Mouse (Mus musculus): ENCODE results near the gene Cacna2d3.

Cacna2d3 gene

DNA sequence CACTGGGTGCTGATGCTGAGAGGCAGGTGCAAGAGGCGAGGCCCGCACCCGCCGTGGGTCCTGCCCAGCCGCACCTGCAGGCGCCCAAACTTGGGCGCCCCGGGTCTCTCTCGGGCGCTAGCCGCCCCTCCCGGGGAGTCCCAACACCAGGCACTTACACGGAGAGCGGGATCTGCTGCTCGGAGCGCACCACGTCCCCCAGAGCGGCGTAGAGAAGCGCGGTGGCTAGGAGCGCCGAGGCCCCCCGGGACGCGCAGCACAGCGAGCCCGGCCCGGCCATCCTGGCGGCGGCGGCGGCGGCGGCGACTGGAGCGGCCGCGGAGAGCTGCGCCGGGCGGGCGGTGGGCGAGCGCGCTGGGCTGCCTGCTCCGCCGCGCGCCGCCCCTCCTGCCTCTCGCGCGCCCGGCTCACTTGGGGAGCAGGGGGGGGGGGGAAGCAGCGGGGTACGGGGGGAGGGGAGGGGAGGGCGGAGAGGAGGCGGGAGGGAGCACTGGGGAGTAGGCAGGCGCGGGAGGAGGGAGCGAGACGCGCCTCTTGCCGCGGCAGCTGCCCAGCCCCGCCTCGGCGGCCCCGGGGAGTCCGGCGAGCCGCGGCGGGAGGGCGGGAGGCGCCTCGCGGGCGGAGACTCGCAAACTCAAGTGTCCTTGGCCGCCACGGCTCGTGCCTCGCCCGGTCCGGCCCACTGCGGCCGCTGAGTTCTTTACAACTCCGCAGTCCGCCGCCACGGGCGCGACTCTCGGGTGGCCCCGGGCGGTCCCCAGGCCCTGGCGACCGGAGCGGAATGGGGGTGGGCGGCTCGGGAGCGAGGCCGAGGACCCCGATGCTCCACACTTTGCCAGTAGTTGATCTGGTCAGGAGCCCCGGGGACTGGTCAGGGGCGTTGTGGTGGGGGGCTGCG is at the start of gene Cacna2d3:
Gene Cacna2d3 (minus strand): TSS at position 377 of the 898 bp plus-strand sequence.
- in situ Hi-C loops (cut with MboI; ENCODE audit: unreplicated experiment in 2 of 2): no loop called here

DNA sequence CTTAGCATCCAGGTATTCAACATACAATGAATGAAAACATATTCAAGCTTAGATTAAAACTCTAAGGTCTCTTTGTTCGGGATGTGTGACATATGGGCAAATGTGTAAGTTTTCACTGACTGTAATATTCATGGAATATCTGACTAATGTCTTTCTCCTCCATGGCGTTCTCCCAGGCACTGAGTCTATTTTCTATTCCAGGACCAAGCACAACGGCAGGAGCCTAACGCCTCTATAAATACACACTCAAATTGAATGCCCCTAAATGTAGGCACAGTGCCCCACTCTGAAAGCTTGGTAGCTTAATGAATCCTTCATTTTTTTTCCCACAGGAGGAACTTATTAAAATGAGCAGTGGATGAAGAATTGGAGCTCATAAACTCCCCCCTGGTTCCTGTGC is 47.8 kb upstream of the Cacna2d3 start:
- in situ Hi-C loops (cut with MboI; ENCODE audit: unreplicated experiment in 2 of 2): no loop called here

DNA sequence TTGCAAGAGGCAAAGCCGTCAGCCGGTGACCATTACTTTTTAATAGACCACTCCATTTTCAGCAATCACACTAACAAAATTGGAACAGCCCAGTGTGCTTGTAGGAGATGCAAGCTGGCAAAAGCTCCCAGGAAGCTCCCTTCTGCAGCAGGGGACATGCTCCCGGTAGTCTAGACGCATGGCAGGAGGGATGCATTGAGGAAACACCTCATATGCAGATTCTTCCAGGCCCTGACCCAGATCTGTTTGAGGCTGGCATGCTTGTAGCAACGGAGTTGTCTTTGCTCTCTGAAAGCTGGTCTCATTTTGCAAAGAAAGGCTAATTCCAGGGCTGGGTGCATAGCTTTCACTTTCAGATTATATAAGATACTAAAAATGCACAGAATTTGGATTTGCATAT is 31.2 kb upstream of the Cacna2d3 start:
- in situ Hi-C loops (cut with MboI; ENCODE audit: unreplicated experiment in 2 of 2): no loop called here

DNA sequence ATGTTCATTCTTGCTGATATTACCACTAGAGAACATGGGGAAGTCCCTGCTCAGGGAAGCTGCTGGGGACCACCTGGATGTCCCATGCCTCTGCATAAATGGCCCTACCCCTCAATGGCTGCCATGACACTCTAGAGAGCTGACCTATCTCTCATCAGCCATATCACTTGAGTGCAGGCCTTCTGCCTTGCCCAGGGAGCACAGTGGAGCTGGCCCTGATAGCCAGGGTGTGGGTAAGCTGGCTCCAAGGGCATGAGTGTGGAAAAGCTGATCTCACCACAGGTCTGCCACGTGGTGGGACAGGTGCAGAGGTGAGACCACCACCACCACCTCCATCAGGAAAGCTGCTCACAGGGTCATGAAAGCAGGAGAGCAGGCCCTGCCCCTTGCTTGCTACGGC is 17.1 kb upstream of the Cacna2d3 start:
- in situ Hi-C loops (cut with MboI; ENCODE audit: unreplicated experiment in 2 of 2): no loop called here

DNA sequence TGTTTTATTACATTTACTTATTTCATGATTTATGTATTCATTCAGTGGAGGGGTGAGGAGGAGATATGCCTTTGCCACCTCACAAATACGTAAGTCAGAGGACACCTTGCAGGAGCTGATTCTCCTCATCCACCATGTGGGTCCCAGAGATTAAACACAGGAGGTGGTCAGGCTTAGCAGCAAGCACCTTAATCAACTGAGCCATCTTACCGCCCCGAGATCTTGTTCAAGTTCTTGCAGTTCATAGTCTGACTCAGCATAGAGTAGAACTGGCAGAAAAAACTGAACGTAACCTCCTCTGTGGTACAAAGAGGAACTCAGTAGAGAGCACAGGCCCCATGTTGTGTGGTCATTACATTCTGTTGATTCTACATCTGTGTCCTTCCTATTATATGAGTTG is 8.6 kb upstream of the Cacna2d3 start:
- in situ Hi-C loops (cut with MboI; ENCODE audit: unreplicated experiment in 2 of 2): no loop called here

DNA sequence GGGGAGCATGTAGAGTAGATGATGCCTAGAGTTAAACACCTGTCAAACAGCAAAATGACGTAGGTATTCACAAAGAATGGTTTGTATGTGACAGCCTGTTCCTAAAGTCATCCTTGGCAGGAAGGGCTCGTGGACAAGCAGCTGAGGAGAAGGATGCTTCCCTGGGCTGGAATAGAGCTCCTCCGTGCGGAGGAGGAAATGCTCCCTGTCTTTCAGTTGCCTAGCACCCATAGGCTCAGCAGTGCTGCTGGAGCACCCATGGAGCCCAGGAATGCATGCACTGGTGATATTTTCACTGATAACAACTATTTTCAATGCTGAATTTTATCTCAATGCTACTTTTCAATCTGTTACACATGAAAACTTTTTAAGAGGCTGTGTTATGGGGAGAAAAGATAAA is 7.3 kb upstream of the Cacna2d3 start:
- in situ Hi-C loops (cut with MboI; ENCODE audit: unreplicated experiment in 2 of 2): no loop called here

DNA sequence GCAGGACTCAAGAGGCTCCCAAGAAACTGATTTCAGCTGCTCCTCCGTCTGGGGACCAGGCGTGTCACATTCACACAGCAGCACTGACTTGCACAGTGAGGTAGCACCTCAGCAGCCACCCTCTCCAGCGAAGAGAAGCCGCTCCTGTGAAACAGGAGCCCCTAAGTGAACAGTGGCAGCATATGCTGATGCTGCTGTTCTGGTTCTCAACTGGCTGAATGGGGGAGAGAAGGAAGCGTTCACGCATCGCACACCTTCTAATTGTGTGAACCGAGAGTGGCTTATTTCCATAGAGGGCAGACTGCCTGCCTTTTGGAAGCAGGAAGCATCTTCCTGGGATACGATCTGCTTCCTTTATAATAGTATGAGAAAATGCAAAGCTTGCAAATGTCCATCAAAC is 5.9 kb upstream of the Cacna2d3 start:
- in situ Hi-C loops (cut with MboI; ENCODE audit: unreplicated experiment in 2 of 2): no loop called here

DNA sequence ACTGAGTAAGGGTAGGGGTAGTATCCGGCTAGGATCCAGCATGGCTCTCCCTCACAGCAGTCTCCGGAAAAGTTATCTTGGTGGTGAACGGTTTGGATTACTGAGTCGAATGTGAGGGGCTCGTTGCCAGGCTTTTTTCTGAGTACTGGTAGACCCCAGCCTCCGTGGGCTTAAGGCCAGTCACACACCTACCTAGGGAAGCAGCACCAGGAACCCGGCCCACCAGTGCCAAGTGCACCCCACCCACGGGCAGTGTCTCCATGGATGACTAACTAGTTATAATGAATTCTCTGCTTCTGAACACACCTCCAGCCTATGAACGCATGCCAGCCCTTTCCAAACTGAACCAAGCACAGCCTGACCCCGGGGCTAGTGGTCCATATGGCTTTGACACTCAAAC is 1.6 kb upstream of the Cacna2d3 start:
- in situ Hi-C loops (cut with MboI; ENCODE audit: unreplicated experiment in 2 of 2): no loop called here

DNA sequence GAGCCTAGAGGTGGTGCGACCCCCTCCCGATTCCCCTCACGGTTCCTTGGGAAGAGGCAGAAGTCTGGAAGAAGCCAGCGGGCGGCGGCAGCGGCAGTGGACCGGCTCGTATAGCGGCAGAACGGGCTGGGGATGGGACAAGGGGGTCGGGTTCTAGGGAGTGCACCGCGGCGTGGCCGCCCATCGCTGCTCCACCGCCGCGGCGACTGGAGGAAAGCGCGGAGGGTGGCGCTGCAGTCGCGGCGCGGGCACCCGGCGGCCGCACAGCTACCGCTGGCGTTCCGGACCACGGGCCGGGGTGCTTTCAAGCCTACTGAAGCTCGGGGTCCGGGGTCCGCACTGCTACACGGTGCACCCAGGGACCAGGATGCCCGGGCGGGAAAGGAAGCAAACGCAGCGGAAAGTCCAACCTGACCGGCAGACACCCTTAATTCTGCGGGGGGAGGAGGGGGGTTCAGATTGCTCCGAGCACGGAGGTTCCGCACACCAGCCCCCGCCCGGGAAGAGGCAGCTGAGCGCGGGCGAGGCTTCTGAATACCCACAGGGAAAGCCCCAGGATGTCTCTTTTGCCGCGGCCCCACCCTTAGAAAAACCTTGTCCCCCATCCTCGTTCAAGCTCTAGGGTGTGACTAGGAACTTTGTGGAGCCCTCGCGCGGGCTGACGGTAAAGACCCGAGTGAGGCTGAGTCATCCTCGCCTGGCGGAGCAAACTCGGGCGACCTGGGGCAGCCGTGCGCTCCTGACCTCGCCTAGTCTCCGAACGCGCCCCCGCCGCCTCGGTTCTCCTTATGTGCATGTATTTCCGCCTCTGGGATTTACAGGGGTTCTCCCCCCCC is 940 bp upstream of the Cacna2d3 start:
- in situ Hi-C loops (cut with MboI; ENCODE audit: unreplicated experiment in 2 of 2): no loop called here

DNA sequence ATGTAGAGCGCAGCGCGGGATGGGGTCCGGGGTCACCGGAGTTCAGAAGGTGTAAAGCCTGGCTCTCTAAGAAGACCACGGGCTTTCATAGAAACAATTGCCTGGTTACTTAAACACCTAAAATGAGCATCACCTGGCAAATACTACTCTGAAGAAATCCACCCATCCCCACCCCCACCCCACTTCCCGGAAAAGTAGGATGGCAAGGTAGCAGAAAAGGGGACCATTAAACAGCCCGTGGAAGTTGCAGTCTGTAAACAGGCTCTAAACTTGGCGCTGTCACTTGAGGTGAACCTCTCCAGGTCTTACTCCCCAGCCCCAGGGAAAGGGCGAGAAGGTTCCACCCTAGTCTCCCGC is 555 bp downstream of the Cacna2d3 start:
- in situ Hi-C loops (cut with MboI; ENCODE audit: unreplicated experiment in 2 of 2): no loop called here

DNA sequence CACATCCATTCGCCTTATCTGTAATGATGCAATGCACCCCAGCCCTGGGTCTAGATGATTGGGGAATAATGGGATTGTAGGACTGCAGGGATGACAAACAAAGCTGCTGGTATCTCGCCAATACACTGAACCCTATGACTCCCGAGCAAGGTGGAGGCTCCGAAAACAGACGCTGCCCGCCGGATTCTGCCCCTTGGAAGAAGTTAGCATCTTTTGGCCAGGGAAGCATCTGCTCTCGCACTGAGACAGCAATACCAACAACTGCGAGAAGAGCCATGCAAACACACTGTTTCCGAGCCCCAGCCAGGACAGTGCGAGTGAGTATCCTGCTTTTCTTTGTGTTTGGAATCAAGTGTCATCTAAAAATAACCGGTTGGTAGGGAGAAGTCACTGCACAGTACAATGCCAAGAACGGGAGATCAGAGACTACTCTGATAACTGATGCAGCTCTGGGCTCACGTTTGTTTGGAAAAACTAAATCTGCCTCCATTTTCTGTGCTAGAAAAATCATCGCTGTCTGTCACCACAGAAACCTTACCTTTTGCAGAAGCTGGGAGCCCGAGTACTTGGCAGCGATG is 1.2 kb downstream of the Cacna2d3 start:
- in situ Hi-C loops (cut with MboI; ENCODE audit: unreplicated experiment in 2 of 2): no loop called here

DNA sequence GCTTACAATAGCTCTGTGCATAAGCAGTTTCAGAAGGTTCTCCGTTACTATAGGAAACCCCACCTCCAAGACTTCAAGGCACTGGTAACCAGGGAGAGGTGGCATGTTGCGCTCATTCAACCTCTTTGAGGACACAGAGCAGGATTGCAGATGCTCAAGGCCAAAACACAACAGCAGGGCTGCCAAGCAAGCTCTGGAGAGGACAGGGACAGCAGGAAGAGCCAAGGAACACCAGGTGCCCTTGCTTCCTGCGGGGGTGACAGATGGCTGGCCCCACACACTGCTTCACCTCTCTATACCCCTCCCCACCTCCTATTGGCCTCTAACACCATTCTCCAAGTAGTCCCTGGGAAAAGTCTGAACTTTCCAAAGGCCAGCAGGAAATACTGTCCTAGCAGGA is 9.0 kb downstream of the Cacna2d3 start:
- in situ Hi-C loops (cut with MboI; ENCODE audit: unreplicated experiment in 2 of 2): no loop called here

DNA sequence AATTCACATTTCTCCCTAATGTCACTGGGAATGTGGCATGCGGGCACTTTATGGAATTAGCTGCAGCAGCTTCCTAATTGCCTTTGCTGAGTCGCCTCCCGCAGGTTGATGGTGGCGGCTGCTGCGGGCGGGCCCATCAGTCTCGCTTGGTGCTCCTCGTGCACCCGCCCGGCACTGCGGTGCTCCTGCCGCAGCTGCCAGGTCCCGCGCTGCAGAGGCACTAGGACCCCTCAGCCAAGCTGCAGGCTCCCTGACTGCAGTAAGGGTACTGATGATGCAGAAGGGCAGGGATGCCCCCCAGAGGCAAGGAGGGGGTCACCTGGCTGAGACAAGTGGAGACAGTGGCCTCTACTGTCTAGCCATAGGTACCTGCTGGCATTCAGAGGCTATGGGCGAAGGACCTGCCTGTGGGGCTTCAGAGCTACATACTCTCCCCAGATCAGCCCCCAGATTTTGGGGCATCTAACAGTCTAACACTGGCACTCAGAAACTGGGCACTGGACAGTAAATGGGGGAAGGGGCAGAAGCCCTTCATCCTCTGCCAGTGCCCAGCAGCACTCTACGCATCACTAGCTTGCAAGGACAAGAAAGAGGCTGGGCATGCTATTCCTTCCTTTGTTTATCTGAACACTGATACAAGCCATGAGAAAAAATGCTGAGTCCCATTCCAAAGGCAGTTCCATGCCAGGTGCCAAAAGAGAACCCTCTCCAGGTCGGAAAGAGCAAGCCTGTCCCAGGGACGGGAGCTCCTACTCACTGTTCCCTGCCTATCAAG is 13.9 kb downstream of the Cacna2d3 start:
- in situ Hi-C loops (cut with MboI; ENCODE audit: unreplicated experiment in 2 of 2): no loop called here

DNA sequence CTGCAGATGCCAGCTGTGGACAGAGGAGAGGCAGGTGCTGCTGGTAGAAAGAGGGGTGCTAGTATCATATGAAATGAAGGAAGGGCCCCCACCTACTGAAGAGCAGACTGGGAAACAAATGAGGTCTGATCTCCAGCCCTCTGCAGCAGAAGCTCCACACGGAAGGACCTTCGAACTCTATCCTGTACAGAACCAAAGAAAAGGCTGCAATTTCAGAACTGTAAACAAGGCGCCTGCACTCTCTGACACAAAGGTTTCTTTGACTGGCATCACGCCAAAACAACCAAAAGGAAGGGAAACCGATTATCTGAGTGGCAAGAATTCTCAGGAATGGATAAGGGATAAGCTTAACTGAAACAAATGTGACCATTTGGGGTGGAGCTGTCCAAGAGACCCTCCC is 18.9 kb downstream of the Cacna2d3 start:
- in situ Hi-C loops (cut with MboI; ENCODE audit: unreplicated experiment in 2 of 2): no loop called here

DNA sequence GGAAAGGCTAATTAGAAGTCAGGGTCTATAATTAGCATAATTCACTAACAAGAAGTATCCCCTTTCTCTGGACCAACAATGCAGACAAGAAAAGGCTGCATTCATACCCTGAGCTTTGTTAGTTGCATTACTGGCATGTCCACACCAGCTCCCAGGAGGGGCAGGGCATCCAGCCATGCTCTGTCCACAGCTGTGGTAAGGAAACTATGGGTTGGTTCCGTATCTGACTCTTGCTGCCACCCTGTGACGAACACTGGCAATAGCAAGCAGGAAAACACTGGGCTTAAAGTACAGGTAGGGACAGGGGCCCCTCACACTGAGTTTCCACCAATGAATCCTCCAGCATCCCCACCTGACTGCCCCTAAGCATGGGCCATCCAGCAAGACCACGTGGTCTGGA is 25.5 kb downstream of the Cacna2d3 start:
- in situ Hi-C loops (cut with MboI; ENCODE audit: unreplicated experiment in 2 of 2): no loop called here

DNA sequence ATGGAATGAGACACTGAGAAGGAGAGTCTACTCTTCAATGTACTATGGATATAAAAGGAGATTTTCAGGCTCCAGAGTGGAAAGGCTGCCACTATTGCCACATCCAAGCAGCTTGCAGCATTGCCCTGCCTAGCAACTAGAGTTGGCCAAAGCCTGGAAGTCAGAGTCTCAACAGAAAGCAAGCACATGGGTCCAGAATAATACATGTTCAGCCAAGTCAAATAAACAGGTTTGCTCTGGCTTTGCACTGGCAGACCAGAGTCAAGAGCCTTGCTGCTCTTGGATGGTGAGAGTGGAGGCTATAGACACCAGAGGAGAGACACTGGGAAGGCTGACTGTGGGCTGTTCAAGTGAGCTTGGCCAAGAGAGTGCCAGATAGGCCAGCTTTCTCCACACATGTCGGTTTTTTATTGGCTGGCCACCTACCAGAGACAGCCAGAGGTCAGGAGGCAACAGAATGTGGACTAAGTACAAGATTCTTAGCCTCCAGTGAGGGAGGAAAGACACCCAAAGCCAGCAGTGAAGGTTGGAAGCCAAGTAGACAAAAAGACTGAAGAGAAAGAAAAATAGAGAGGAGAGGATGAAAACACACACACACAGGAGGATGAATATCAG is 49.1 kb downstream of the Cacna2d3 start:
- in situ Hi-C loops (cut with MboI; ENCODE audit: unreplicated experiment in 2 of 2): no loop called here

DNA sequence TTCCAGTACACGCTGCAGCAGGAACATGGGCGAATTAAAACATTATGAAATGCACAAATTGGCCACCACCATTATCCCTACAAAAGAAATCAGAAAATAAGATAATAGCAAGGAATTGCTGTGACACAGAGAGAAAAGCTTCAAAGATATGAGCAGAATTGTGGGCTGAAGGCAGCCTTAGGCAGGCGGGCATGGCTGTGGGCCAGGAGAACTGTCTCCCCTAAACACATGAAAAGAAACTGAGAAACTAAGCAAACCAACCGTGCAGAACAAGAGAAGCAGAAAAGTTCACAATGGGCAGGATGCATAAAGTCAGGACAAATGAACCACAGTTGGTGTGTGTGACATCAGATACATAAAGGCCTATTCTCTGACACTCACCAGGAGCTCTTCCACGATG is 51.8 kb downstream of the Cacna2d3 start:
- in situ Hi-C loops (cut with MboI; ENCODE audit: unreplicated experiment in 2 of 2): no loop called here

DNA sequence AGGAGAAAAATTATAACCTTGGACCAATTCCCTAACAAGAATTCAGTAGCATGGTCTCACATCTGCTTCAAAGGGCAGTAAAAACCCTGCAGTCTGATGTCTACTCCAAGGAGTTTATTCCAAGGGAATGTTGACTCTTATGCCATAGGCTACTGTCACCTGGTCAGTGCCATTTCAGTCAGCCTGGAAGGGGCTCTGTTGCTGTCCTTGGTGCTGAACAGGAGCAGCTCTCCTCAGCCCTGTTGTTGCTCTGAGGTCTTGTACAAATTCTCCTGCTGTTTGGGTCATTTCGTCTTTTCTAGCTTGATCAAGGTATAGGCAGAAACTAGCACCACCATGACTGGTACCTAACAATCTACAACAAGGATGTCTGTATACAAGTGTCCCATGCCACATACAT is 64.7 kb downstream of the Cacna2d3 start:
- in situ Hi-C loops (cut with MboI; ENCODE audit: unreplicated experiment in 2 of 2): no loop called here

DNA sequence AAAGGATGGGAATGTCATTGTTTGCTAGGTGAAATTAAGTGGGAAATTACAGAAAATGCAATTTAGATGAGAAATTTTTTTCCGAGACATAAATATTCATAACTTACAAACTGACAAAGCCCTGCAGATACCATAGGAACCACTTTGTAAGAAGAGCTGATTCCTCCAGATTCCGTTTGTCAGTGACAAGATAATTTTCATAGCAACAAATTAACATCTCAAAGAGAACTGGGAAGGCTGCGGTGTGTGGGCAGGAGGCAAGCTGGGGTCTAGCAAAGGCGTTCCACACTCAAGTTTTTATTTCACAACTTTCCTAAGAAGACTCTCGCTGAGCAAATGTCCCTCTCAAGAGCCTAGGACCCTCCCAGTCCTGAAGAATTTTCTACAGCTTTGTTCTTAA is 71.1 kb downstream of the Cacna2d3 start:
- in situ Hi-C loops (cut with MboI; ENCODE audit: unreplicated experiment in 2 of 2): no loop called here

DNA sequence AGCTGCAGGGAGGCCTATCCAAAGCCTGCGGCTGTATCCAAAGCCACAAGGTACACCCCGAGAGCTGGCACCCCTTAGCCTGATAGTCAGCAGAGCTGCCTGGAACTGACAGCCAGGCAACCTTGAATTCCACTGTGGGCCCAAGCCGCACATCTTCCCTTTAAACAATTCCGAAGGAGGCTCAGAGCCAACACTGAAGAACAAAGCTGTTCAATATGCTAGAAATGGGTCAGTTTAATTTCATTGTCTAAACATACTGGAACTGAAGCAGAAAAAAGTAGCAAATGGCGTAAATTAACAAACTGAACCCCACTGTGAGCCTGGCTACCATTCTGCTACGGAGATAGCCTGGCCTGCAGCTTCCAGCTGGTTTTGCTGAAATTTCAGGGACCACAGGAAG is 72.9 kb downstream of the Cacna2d3 start:
- in situ Hi-C loops (cut with MboI; ENCODE audit: unreplicated experiment in 2 of 2): no loop called here

Measured in v-Abl transformed pro-B cells (cell line).